Mouse (Mus musculus) liver, embryonic 14.5 days (tissue): Measurements from ENCODE around the gene Krt8.

Experiments
- CTCF ChIP-seq: IDR thresholded peaks from 2 replicates; pipeline ENCODE4 v1.5.1; 2016; ENCODE audit warnings: antibody characterized with exemption, low read depth, control low read depth
- EP300 ChIP-seq: IDR thresholded peaks from 2 replicates; pipeline ENCODE4 v1.6.1; 2016; ENCODE audit warnings: antibody characterized with exemption, low read depth

DNA sequence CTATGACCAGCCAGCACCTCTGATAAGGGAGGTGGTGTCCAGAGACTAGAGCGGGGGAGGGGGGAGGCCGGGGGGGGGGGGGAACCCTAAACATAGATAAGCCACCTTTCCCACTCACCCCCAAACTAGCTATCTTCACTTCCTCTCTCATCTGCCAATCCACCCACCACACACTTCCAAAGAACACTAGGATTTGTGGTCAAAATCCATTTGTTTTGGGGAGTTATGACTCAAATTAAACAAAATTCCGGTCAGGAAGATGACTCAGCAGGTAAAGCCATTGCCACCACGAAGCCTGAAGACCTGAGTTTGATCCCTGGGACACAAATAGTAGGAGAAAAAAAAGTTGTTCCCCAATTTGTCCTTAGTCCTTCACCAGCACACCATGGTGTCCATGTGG lies 10.6 kb upstream of the Krt8 start:
- no peak for TF ChIP-seq CTCF
- no peak for TF ChIP-seq EP300
